Comparison of ENCODE assay signal across 8 mouse cellular contexts in the genomic region with DNA sequence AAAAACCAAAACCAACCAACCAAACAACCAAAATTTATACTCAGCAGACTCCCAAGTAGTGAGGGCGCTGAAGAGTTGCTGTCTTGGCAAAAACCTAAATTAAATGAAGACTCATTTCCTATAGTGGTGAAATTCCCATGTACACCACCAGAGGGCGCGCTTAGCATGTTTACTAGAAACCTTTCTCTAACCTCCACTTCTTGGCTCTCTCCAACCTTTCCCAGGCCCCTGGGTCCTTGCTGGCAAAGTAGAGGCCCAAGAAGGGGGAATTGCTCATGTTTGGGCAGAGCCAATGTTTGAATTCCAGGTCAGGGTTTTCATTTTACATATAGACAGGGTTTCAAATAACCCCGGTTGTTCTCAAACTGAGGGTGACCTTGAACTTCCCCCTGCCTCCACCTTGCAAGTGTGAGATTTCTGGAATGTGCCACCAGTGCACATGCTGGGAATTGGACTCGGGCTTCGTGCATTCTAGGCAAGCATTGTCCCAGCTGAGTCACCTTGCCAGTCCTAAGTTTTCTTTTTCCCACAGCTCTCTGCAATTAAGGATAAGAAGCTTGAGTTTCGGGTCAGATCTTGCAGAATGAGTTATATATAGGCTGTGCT. TPM values are rescaled to one million over a fixed set of nuclear protein-coding genes. Genes with fewer than 3 reads are reported as not detected.
A peak's percentile ranks its signal among the peaks of the same experiment; 100 is the strongest.
DNase-seq lines count a peak whose midpoint lies in the region; ATAC-seq and TF ChIP-seq lines count a peak whose summit lies in the region.

No protein-coding gene starts in this region.

- no peaks in the 10 kb centered on the region for H3K27me3 ChIP-seq in cerebellum, adult 2 months (ENCODE audit: control insufficient read depth, insufficient read depth, low read length)
- H3K27me3 ChIP-seq in intestine, embryonic 15.5 days (replicated peaks), result no peaks in the 10 kb centered on the region
- no peaks in the 10 kb centered on the region for H3K27me3 ChIP-seq in limb, embryonic 11.5 days (ENCODE audit: control insufficient read depth, insufficient read depth, low read length)
- H3K27me3 ChIP-seq in thymus, adult 2 months (ENCODE audit: control insufficient read depth, insufficient read depth, low read length), result no peaks in the 10 kb centered on the region

- H3K27ac ChIP-seq in cerebellum, adult 2 months (ENCODE audit: insufficient read depth, low read length), result no peak overlapping the region
- no peak overlapping the region for H3K27ac ChIP-seq in intestine, embryonic 15.5 days
- no peak overlapping the region for H3K27ac ChIP-seq in limb, embryonic 11.5 days (replicated peaks; ENCODE audit: low read depth, low read length)
- H3K27ac ChIP-seq in thymus, adult 2 months (ENCODE audit: control insufficient read depth, insufficient read depth, low read length), result no peak overlapping the region

- TF ChIP-seq CTCF in cerebellum, adult 2 months (IDR thresholded peaks at IDR 0.05; ENCODE audit: borderline replicate concordance, insufficient read depth, low read depth, low read length), result peak; percentile 49; the same call in 1 of the 2 replicates
- no peak for TF ChIP-seq CTCF in thymus, adult 2 months (IDR thresholded peaks at IDR 0.05; ENCODE audit: borderline replicate concordance, control insufficient read depth, extremely low read depth, insufficient read depth, low read length, poor library complexity)

- no peak overlapping the region for H3K4me2 ChIP-seq in intestine, embryonic 15.5 days (replicated peaks)
- no peak overlapping the region for H3K4me2 ChIP-seq in limb, embryonic 11.5 days (ENCODE audit: low read depth, severe bottlenecking)

- 22% methylated on average over 7 of the region's 7 CpGs for WGBS in cerebellum, adult 2 months
- WGBS in intestine, embryonic 15.5 days, result 33% methylated on average over 7 of the region's 7 CpGs
- 50% methylated on average over 7 of the region's 7 CpGs for WGBS in limb, embryonic 11.5 days
- 47% methylated on average over 7 of the region's 7 CpGs for WGBS in thymus, adult 2 months

- H3K4me1 ChIP-seq in cerebellum, adult 2 months (ENCODE audit: control insufficient read depth, insufficient read depth, low read length), result peaks cover 26% of the 10 kb centered on the region
- peaks cover 12% of the 10 kb centered on the region; the same call in 1 of the 2 replicates for H3K4me1 ChIP-seq in intestine, embryonic 15.5 days (replicated peaks)
- no peaks in the 10 kb centered on the region for H3K4me1 ChIP-seq in limb, embryonic 11.5 days (ENCODE audit: control insufficient read depth, insufficient read depth, low read length)
- peaks cover 17% of the 10 kb centered on the region for H3K4me1 ChIP-seq in thymus, adult 2 months (replicated peaks; ENCODE audit: control insufficient read depth, insufficient read depth, low read length)

- no peak for TF ChIP-seq POLR2A in cerebellum, adult 2 months (IDR thresholded peaks at IDR 0.05; ENCODE audit: borderline replicate concordance, insufficient read depth, low read length)
- no peak for TF ChIP-seq POLR2A in thymus, adult 2 months (IDR thresholded peaks at IDR 0.05; ENCODE audit: control insufficient read depth, extremely low read depth, insufficient read depth, low read length, poor library complexity)

- peak; percentile 75 for DNase-seq in urinary bladder, postnatal 25 days (ENCODE audit: low spot score)
- no peak for DNase-seq in urinary bladder, postnatal 10 days (ENCODE audit: low spot score)
- peak; percentile 68 to 79 for DNase-seq in cerebellum, adult 2 months
- peak; percentile 70 to 71 for DNase-seq in gastrocnemius, adult 8-10 months (ENCODE audit: low spot score in 2 of 2)
- DNase-seq in limb, embryonic 11.5 days (ENCODE audit: low spot score), result peak; percentile 83
- peak; percentile 56 for DNase-seq in ovary, postnatal 10 days (ENCODE audit: low spot score)
- DNase-seq in thymus, adult 2 months, result peak; percentile 75

- no peak overlapping the region for H3K4me3 ChIP-seq in cerebellum, adult 2 months (replicated peaks; ENCODE audit: insufficient read depth, low read depth, low read length)
- no peak overlapping the region for H3K4me3 ChIP-seq in intestine, embryonic 15.5 days (replicated peaks)
- H3K4me3 ChIP-seq in limb, embryonic 11.5 days (ENCODE audit: low read depth, low read length), result no peak overlapping the region
- H3K4me3 ChIP-seq in thymus, adult 2 months (ENCODE audit: control insufficient read depth, insufficient read depth, low read length), result no peak overlapping the region

- no peaks in the 10 kb centered on the region for H3K9me3 ChIP-seq in intestine, embryonic 15.5 days
- no peaks in the 10 kb centered on the region for H3K9me3 ChIP-seq in limb, embryonic 11.5 days (ENCODE audit: control insufficient read depth, low read length)

- 0 out of 2 replicates have a peak, but pooled peaks have one; percentile 13 for ATAC-seq in intestine, embryonic 15.5 days
- no peak for ATAC-seq in limb, embryonic 11.5 days (ENCODE audit: insufficient number of reproducible peaks, low FRiP score, low TSS enrichment, low read depth)

- H3K9ac ChIP-seq in intestine, embryonic 15.5 days, result no peak overlapping the region
- no peak overlapping the region for H3K9ac ChIP-seq in limb, embryonic 11.5 days (ENCODE audit: low read length)

- H3K36me3 ChIP-seq in intestine, embryonic 15.5 days, result no peaks in the 10 kb centered on the region
- no peaks in the 10 kb centered on the region for H3K36me3 ChIP-seq in limb, embryonic 11.5 days (ENCODE audit: control insufficient read depth, insufficient read depth, low read length)
- no peaks in the 10 kb centered on the region for H3K36me3 ChIP-seq in thymus, adult 2 months (ENCODE audit: control insufficient read depth, insufficient read depth, low read length)

RNA-seq across cellular contexts. Expression of gene Xirp1, which starts 3.0 kb away (rescaled TPM):
- 0.03 and 0.05 TPM in 2 replicates for polyA plus RNA-seq in cerebellum, adult 2 months (2012; rRNA removed)
- 100 to 1,000 TPM in 2 of 4 experiments, 10 to 100 TPM in 2; 68.7 to 171 (median 104) TPM for total RNA-seq in gastrocnemius, adult 8-10 months (2022)
- polyA plus RNA-seq in intestine, embryonic 15.5 days (2015; fragmentation: Nextera tagmentation; extraction: Ambion mirVana), result 0.06 TPM in 1 of 2 replicates, not detected in the other
- not detected in 2 replicates for polyA plus RNA-seq in limb, embryonic 11.5 days (2014; fragmentation: Nextera tagmentation; extraction: Ambion mirVana)
- polyA plus RNA-seq in thymus, adult 2 months (2012; rRNA removed), result 0.24 and 2.3 TPM in 2 replicates

RNA-seq across cellular contexts. Expression of gene Csrnp1, which starts 35.9 kb away (rescaled TPM):
- 11.1 and 12.6 TPM in 2 replicates for polyA plus RNA-seq in cerebellum, adult 2 months (2012; rRNA removed)
- total RNA-seq in gastrocnemius, adult 8-10 months (2022), result 10 to 100 TPM in 1 of 4 experiments, 1 to 10 TPM in 3; 3.6 to 10.2 (median 5.9) TPM
- 5.3 and 5.9 TPM in 2 replicates for polyA plus RNA-seq in intestine, embryonic 15.5 days (2015; fragmentation: Nextera tagmentation; extraction: Ambion mirVana)
- 1.5 and 1.6 TPM in 2 replicates for polyA plus RNA-seq in limb, embryonic 11.5 days (2014; fragmentation: Nextera tagmentation; extraction: Ambion mirVana)
- 283 and 325 TPM in 2 replicates for polyA plus RNA-seq in thymus, adult 2 months (2012; rRNA removed)

RNA-seq across cellular contexts. Expression of gene Cx3cr1, which starts 49.3 kb away (rescaled TPM):
- 8.6 and 9.0 TPM in 2 replicates for polyA plus RNA-seq in cerebellum, adult 2 months (2012; rRNA removed)
- under 1 TPM in 2 of 4 experiments, not detected in 2; 0.11 to 0.24 TPM for total RNA-seq in gastrocnemius, adult 8-10 months (2022)
- 9.6 and 10.9 TPM in 2 replicates for polyA plus RNA-seq in intestine, embryonic 15.5 days (2015; fragmentation: Nextera tagmentation; extraction: Ambion mirVana)
- polyA plus RNA-seq in limb, embryonic 11.5 days (2014; fragmentation: Nextera tagmentation; extraction: Ambion mirVana), result 2.5 and 3.0 TPM in 2 replicates
- 5.1 and 7.5 TPM in 2 replicates for polyA plus RNA-seq in thymus, adult 2 months (2012; rRNA removed)

Comparison
In these comparisons a context has a peak if more than half of its experiments do, and no peak if none do; other contexts are left out.
1. RNA of gene Csrnp1, which starts 35.9 kb away (polyA plus RNA-seq): 283 to 325 TPM in thymus, adult 2 months; 11.1 to 12.6 TPM in cerebellum, adult 2 months, 5.3 to 5.9 TPM in intestine, embryonic 15.5 days and 1.5 to 1.6 TPM in limb, embryonic 11.5 days; every median in the first group is over 10 times any median in the second.